Mouse (Mus musculus) C2C12 (cell line): ENCODE data around the gene Foxd3.

Experiments
- CTCF ChIP-seq: IDR thresholded peaks from one replicate; pipeline ENCODE4 v1.5.1; 2011; ENCODE audit not compliant: control insufficient read depth, insufficient read depth, insufficient read length
- MYOD1 ChIP-seq: IDR thresholded peaks from one replicate; pipeline ENCODE4 v1.6.1; 2011; ENCODE audit warnings: low read depth; ENCODE audit not compliant: control insufficient read depth, insufficient read length

DNA sequence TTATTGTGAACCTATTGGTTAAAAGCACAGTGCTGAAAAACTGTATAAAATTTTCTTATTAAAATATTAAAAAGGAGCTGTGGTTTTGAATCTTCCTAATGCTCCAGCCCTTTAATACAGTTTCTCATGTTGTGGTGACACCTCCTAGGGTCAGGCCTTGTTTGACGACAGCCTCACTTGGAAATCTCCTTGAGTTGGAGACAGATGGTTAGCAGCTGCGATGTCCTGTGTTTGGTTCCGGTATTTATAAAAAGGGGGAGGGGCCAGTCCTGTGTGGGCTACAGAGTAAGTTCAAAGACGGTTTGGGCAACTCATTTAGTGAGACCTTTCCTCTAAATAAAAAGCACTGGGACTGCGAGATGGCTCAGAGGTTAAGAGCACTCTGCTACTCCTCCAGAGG is 30.2 kb downstream of the Foxd3 start:
- TF ChIP-seq CTCF = no peak
- no peak for TF ChIP-seq MYOD1
